Mouse (Mus musculus) cerebellum, adult 2 months (tissue): ENCODE data around the gene Dock10. TPM values are rescaled to one million over a fixed set of nuclear protein-coding genes. Genes with fewer than 3 reads are reported as not detected.
A peak's percentile ranks its signal among the peaks of the same experiment; 100 is the strongest.

Experiments
- DNase-seq, 2 experiments: peaks; one replicate each; pipeline ENCODE4 v3.0.0; 2021
- H3K27ac ChIP-seq: fragments of 200-500 bp; 2 replicates; pipeline ENCODE4 v1.5.1; 2012; ENCODE audit warnings: low read length, control low read depth, inconsistent platforms; ENCODE audit not compliant: insufficient read depth
- H3K27me3 ChIP-seq: fragments of 200-500 bp; 2 replicates; pipeline ENCODE4 v1.6.1; 2012; ENCODE audit warnings: inconsistent platforms, mild to moderate bottlenecking, low read length, moderate library complexity; ENCODE audit not compliant: control insufficient read depth, insufficient read depth
- H3K4me1 ChIP-seq: fragments of 200-500 bp; 2 replicates; pipeline ENCODE4 v1.6.1; 2011; ENCODE audit warnings: low read length; ENCODE audit not compliant: control insufficient read depth, insufficient read depth
- H3K4me3 ChIP-seq: fragments of 200-500 bp; replicated peaks from 2 replicates; pipeline ENCODE3; 2011; ENCODE audit warnings: mild to moderate bottlenecking, low read depth, low read length, control low read depth; ENCODE audit not compliant: insufficient read depth
- CTCF ChIP-seq: fragments of 200-500 bp; IDR thresholded peaks from 2 replicates; pipeline ENCODE4 v1.5.1; 2011; ENCODE audit warnings: low read depth, mild to moderate bottlenecking, control low read depth, low read length, moderate library complexity, borderline replicate concordance; ENCODE audit not compliant: insufficient read depth
- POLR2A ChIP-seq: fragments of 200-500 bp; IDR thresholded peaks from 2 replicates; pipeline ENCODE4 v1.6.1; 2011; ENCODE audit warnings: low read length, control low read depth, borderline replicate concordance; ENCODE audit not compliant: insufficient read depth
- WGBS: fragments of 180-500 bp; shearing (Covaris S2); methylation state at CpG from one replicate; pipeline ENCODE4 v1.1.7; 2018; 5-methylcytosine and 5-hydroxymethylcytosine counted together
- polyA plus RNA-seq: library from polyadenylated mRNA; depleted of rRNA; stranded (reverse); fragments of >200 nt; gene quantifications from 2 replicates; pipeline ENCODE4 v1.2.3, GENCODE M21; 2012

Dock10 gene
- polyA plus RNA-seq, 1 experiment: 27.1 TPM

DNA sequence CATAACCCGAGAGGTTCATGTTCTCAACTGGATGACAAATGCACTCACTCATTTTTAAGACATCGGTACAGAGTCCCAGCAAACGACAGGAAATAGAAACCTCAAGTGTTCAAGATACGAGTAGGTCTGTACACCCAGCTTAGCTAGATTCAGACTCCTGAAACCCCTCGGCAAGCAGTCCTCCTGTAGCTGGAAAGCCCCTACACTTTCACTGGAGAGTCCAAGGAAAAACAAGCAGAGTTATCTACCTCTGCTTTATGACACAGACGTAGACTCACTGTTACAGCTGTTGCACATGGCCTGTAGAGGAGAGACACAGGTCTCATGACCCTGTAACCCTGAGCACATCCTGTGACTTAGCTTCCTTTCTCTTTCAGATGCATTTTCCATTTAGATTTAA is 12.1 kb downstream of the Dock10 start:
- H3K27ac ChIP-seq: no peak overlapping the region
- TF ChIP-seq CTCF (no peak), POLR2A (no peak)
- H3K4me3 ChIP-seq: no peak overlapping the region
- no peaks in the 10 kb centered on the region for H3K27me3 ChIP-seq
- 93% methylated on average over 6 of the region's 6 CpGs for WGBS
- no peaks in the 10 kb centered on the region for H3K4me1 ChIP-seq
- no peak for DNase-seq

GRCm38 (mm10) chr1:80739472-80739871 is 18.9 kb downstream of the Dock10 start:
- Histone ChIP-seq H3K4me3 (no peak overlapping the region), H3K4me1 (no peaks in the 10 kb centered on the region), H3K27ac (no peak overlapping the region), H3K27me3 (no peaks in the 10 kb centered on the region)
- WGBS: 62% methylated on average over 1 of the region's 1 CpGs
- DNase-seq: no peak
- no peak for TF ChIP-seq CTCF
- TF ChIP-seq POLR2A: no peak

DNA sequence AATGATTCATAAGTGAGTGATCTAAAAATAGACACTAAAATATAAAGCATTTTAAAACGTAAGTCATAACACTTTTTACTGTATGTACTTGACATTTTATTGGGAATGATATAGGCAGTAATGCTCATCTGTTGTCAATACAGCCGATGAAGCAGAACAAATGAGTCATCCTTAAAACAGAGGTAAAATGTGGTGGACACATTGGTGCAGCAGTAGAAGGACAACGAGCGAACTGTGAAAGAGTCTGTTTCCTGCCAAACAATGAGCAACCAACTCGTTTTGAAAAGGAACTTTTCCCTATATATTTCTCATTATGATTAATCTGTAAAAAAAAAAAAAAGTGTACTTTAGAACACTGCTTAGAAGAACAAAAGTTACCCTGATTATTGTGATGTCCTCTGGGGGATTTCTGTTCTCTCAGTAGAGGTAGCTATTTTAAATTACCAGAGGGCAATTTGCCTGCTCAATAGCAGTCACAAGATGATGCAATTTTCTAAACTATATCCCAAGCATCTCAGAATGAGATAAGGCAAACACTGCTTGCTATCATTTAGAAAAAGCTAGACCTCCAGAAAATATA is 20.4 kb downstream of the Dock10 start:
- TF ChIP-seq CTCF (no peak), POLR2A (no peak)
- Histone ChIP-seq H3K27me3 (no peaks in the 10 kb centered on the region), H3K4me1 (no peaks in the 10 kb centered on the region), H3K4me3 (no peak overlapping the region), H3K27ac (no peak overlapping the region)
- no peak for DNase-seq
- WGBS: 65% methylated on average over 5 of the region's 5 CpGs

DNA sequence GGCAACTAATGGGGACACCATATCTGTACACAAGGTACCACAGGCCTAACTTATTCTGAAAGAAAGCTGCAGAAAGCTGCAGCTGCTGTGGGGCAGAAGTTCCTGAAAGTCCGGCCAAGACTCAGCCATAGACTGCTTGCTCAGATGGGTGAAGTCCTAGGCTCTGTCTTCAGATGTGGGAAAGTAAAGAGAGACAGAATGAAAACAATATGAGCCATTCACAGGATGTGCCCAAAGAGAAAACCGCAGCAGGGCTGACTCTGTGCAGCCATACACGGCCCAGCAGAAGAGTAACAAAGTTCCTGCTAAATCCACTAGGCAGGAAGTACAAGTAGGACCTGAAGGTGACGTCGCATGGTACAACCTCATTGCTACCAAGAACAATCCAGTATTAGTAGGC is 27.7 kb downstream of the Dock10 start:
- no peak for DNase-seq
- H3K27me3 ChIP-seq: no peaks in the 10 kb centered on the region
- no peaks in the 10 kb centered on the region for H3K4me1 ChIP-seq
- H3K27ac ChIP-seq: no peak overlapping the region
- H3K4me3 ChIP-seq: no peak overlapping the region
- WGBS: 78% methylated on average over 5 of the region's 5 CpGs
- TF ChIP-seq POLR2A: no peak
- TF ChIP-seq CTCF: no peak

GRCm38 (mm10) chr1:80730174-80730573 is 28.2 kb downstream of the Dock10 start:
- TF ChIP-seq POLR2A: no peak
- H3K27me3 ChIP-seq: no peaks in the 10 kb centered on the region
- H3K4me1 ChIP-seq: no peaks in the 10 kb centered on the region
- no peak overlapping the region for H3K4me3 ChIP-seq
- H3K27ac ChIP-seq: no peak overlapping the region
- 96% methylated on average over 4 of the region's 4 CpGs for WGBS
- no peak for DNase-seq

- DNase-seq: no peak
- 58% methylated on average over 1 of the region's 1 CpGs for WGBS
- TF ChIP-seq POLR2A (no peak), CTCF (no peak)
- Histone ChIP-seq H3K27me3 (no peaks in the 10 kb centered on the region), H3K27ac (no peak overlapping the region), H3K4me1 (no peaks in the 10 kb centered on the region), H3K4me3 (no peak overlapping the region)
Measured at GRCm38 (mm10) chr1:80728183-80728582, 30.1 kb downstream of the Dock10 start.

GRCm38 (mm10) chr1:80727403-80727802 is 30.9 kb downstream of the Dock10 start:
- WGBS: 81% methylated on average over 4 of the region's 4 CpGs
- DNase-seq: no peak
- TF ChIP-seq POLR2A (no peak), CTCF (no peak)
- no peak overlapping the region for H3K4me3 ChIP-seq
- H3K27ac ChIP-seq: no peak overlapping the region
- no peaks in the 10 kb centered on the region for H3K27me3 ChIP-seq
- H3K4me1 ChIP-seq: no peaks in the 10 kb centered on the region

GRCm38 (mm10) chr1:80722647-80723046 is 35.7 kb downstream of the Dock10 start:
- H3K27ac ChIP-seq: no peak overlapping the region
- WGBS: 52% methylated on average over 4 of the region's 4 CpGs
- H3K27me3 ChIP-seq: no peaks in the 10 kb centered on the region
- DNase-seq: no peak
- H3K4me1 ChIP-seq: no peaks in the 10 kb centered on the region; the same call in 1 of the 2 replicates
- peak; percentile 31; the same call in 1 of the 2 replicates for TF ChIP-seq CTCF
- TF ChIP-seq POLR2A: no peak
- no peak overlapping the region for H3K4me3 ChIP-seq

DNA sequence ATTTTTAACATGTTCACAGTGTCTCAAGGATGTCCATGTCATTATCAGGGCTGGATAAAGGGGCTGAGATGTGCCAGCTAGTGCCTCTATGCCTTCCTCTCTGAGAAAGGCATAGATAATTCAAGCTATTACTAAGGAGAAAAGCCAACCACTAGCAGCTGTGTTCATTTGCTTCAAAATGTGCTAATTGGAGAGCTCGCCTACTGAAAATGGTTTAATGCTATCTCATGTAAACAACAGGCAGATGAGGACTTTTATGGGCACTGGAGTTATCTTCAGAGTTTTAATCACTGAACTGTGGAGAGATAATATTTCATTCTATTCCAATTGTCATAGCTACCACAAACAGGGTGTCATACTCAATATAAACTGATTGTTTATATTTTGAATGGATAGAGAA is 36.3 kb downstream of the Dock10 start:
- Histone ChIP-seq H3K27me3 (no peaks in the 10 kb centered on the region), H3K27ac (no peak overlapping the region), H3K4me3 (no peak overlapping the region), H3K4me1 (no peaks in the 10 kb centered on the region; the same call in 1 of the 2 replicates)
- no peak for DNase-seq
- WGBS: 98% methylated on average over 1 of the region's 1 CpGs
- TF ChIP-seq POLR2A (no peak), CTCF (no peak)
